ENCODE assay signal across 8 mouse cellular contexts in the genomic region with DNA sequence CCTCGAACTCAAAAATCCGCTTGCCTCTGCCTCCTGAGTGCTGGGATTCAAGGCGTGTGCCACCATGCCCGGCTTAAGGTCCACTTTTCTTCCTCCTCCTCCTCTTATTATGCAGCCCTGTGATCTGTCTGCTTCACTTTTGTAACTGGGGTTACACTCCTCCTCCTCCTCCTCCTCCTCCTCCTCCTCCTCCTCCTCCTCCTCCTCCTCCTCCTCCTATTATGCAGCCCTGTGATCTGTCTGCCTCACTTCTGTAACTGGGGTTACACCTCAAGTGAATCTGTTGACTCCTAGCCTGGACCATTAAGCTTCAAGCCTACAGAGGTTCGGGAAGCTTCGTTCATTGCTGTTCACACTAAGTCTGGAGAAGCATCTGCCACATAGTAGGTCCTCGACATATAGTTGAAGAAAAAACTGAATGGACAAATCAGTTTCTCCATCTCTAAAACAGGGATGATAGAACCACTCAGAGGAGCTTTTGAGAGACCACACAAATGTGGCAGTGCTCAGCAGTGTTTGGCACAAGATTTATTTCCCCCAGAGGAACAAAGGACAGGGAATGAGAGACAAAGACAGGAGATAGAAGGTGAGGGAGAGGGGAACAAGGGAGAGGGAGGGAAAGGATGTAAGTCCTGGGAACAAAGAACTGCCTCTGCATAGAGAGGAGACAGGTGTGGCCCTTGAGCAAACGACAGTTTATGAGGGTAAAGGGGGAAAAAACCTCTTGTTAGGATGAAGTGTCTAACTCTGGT. TPM values are rescaled to one million over a fixed set of nuclear protein-coding genes. Genes with fewer than 3 reads are reported as not detected.
DNase-seq lines count a peak whose midpoint lies in the region; ATAC-seq lines count a peak whose summit lies in the region.

No protein-coding gene starts in this region.

- H3K27ac ChIP-seq in lung, embryonic 16.5 days (ENCODE audit: low read length) = peak overlapping the region; percentile 18
- H3K27ac ChIP-seq in forebrain, embryonic 11.5 days (ENCODE audit: low read depth, low read length) = no peak overlapping the region
- no peak overlapping the region for H3K27ac ChIP-seq in limb, embryonic 15.5 days
- H3K27ac ChIP-seq in stomach, embryonic 14.5 days (ENCODE audit: low read length) = no peak overlapping the region; the same call in 1 of the 2 replicates

- ATAC-seq in lung, embryonic 16.5 days (ENCODE audit: low read depth) = 0 out of 2 replicates have a peak, but pooled peaks have one; percentile 1
- peak; percentile 22; the same call in 1 of the 2 replicates for ATAC-seq in forebrain, embryonic 11.5 days (replicated peaks; ENCODE audit: low FRiP score)
- ATAC-seq in limb, embryonic 15.5 days (ENCODE audit: insufficient number of reproducible peaks, low FRiP score, low TSS enrichment, low read depth) = no peak
- no peak for ATAC-seq in stomach, embryonic 14.5 days (ENCODE audit: insufficient number of reproducible peaks, insufficient read depth, low FRiP score, low read depth)

- H3K27me3 ChIP-seq in lung, embryonic 16.5 days (ENCODE audit: control insufficient read depth, insufficient read depth, low read depth, low read length) = no peaks in the 10 kb centered on the region
- H3K27me3 ChIP-seq in forebrain, embryonic 11.5 days (ENCODE audit: control insufficient read depth, insufficient read depth, low read length) = no peaks in the 10 kb centered on the region
- H3K27me3 ChIP-seq in limb, embryonic 15.5 days = no peaks in the 10 kb centered on the region
- no peaks in the 10 kb centered on the region for H3K27me3 ChIP-seq in stomach, embryonic 14.5 days (ENCODE audit: control insufficient read depth, insufficient read depth, low read length)

- H3K4me1 ChIP-seq in lung, embryonic 16.5 days (replicated peaks; ENCODE audit: control insufficient read depth, insufficient read depth, low read length) = peaks cover 43% of the 10 kb centered on the region
- H3K4me1 ChIP-seq in forebrain, embryonic 11.5 days (replicated peaks; ENCODE audit: control insufficient read depth, insufficient read depth, low read length) = peaks cover 13% of the 10 kb centered on the region; the same call in 1 of the 2 replicates
- peaks cover 27% of the 10 kb centered on the region for H3K4me1 ChIP-seq in limb, embryonic 15.5 days
- peaks cover 27% of the 10 kb centered on the region for H3K4me1 ChIP-seq in stomach, embryonic 14.5 days (ENCODE audit: control insufficient read depth, insufficient read depth, low read length)

- peak overlapping the region; percentile 63 for H3K9ac ChIP-seq in lung, embryonic 16.5 days (ENCODE audit: low read length)
- no peak overlapping the region; the same call in 1 of the 2 replicates for H3K9ac ChIP-seq in forebrain, embryonic 11.5 days (ENCODE audit: low read length)
- H3K9ac ChIP-seq in limb, embryonic 15.5 days = no peak overlapping the region
- H3K9ac ChIP-seq in stomach, embryonic 14.5 days (replicated peaks; ENCODE audit: low read depth, low read length) = no peak overlapping the region

- no peaks in the 10 kb centered on the region for H3K9me3 ChIP-seq in lung, embryonic 16.5 days (ENCODE audit: control insufficient read depth, low read length)
- no peaks in the 10 kb centered on the region for H3K9me3 ChIP-seq in forebrain, embryonic 11.5 days (ENCODE audit: control insufficient read depth, low read length)
- H3K9me3 ChIP-seq in limb, embryonic 15.5 days = no peaks in the 10 kb centered on the region
- no peaks in the 10 kb centered on the region for H3K9me3 ChIP-seq in stomach, embryonic 14.5 days (ENCODE audit: control insufficient read depth, low read depth, low read length)

- peak overlapping the region; percentile 59 for H3K4me2 ChIP-seq in lung, embryonic 16.5 days (ENCODE audit: low read depth, low read length)
- no peak overlapping the region for H3K4me2 ChIP-seq in forebrain, embryonic 11.5 days (ENCODE audit: low read depth, low read length, severe bottlenecking)
- H3K4me2 ChIP-seq in limb, embryonic 15.5 days = peak overlapping the region; percentile 72
- peak overlapping the region; percentile 56 for H3K4me2 ChIP-seq in stomach, embryonic 14.5 days (replicated peaks; ENCODE audit: low read depth, low read length)

- peaks cover 50% of the 10 kb centered on the region for H3K36me3 ChIP-seq in lung, embryonic 16.5 days (ENCODE audit: control insufficient read depth, insufficient read depth, low read length)
- peaks cover 35% of the 10 kb centered on the region; the same call in 1 of the 2 replicates for H3K36me3 ChIP-seq in forebrain, embryonic 11.5 days (ENCODE audit: control insufficient read depth, insufficient read depth, low read length)
- H3K36me3 ChIP-seq in limb, embryonic 15.5 days = peaks cover 61% of the 10 kb centered on the region
- H3K36me3 ChIP-seq in stomach, embryonic 14.5 days (ENCODE audit: control insufficient read depth, insufficient read depth, low read length) = peaks cover 61% of the 10 kb centered on the region

- DNase-seq in lung, postnatal 25 days (ENCODE audit: low spot score) = no peak
- peak; percentile 45 for DNase-seq in forebrain, embryonic 11.5 days (ENCODE audit: low spot score)
- DNase-seq in adrenal gland, adult 18-20 months (ENCODE audit: low spot score in 2 of 2) = no peak
- no peak for DNase-seq in cerebellum, adult 11 months
- DNase-seq in right cerebral cortex, postnatal 25 days = no peak

- 14% methylated on average over 8 of the region's 8 CpGs for WGBS in lung, embryonic 16.5 days
- WGBS in forebrain, embryonic 11.5 days = 19% methylated on average over 8 of the region's 8 CpGs
- 19% methylated on average over 8 of the region's 8 CpGs for WGBS in limb, embryonic 15.5 days
- 16% methylated on average over 8 of the region's 8 CpGs for WGBS in stomach, embryonic 14.5 days

- H3K4me3 ChIP-seq in lung, embryonic 16.5 days (ENCODE audit: low read length) = peak overlapping the region; percentile 89
- H3K4me3 ChIP-seq in forebrain, embryonic 11.5 days (ENCODE audit: low read depth, low read length) = peak overlapping the region; percentile 98; the same call in 1 of the 2 replicates
- 0 out of 2 replicates have a peak overlapping the region, but pooled peaks have one; percentile 92 for H3K4me3 ChIP-seq in limb, embryonic 15.5 days
- H3K4me3 ChIP-seq in stomach, embryonic 14.5 days (ENCODE audit: low read depth, low read length) = peak overlapping the region; percentile 96

RNA-seq across cellular contexts. Expression of a gene that starts 1.0 kb away (rescaled TPM):
- 779 and 791 TPM in 2 replicates for polyA plus RNA-seq in lung, embryonic 16.5 days (2015; fragmentation: Nextera tagmentation; extraction: Ambion mirVana)
- 574 and 627 TPM in 2 replicates for polyA plus RNA-seq in forebrain, embryonic 11.5 days (2014; fragmentation: Nextera tagmentation; extraction: Ambion mirVana)
- polyA plus RNA-seq in limb, embryonic 15.5 days (2015; fragmentation: Nextera tagmentation; extraction: Ambion mirVana) = 616 and 815 TPM in 2 replicates
- 908 and 1,028 TPM in 2 replicates for polyA plus RNA-seq in stomach, embryonic 14.5 days (2014; fragmentation: Nextera tagmentation; extraction: Ambion mirVana)
- 100 to 1,000 TPM; 759 to 809 TPM for total RNA-seq in adrenal gland, adult 18-20 months (2021)

RNA-seq across cellular contexts. Expression of a gene that starts 12.5 kb away (rescaled TPM):
- polyA plus RNA-seq in lung, embryonic 16.5 days (2015; fragmentation: Nextera tagmentation; extraction: Ambion mirVana) = 530 and 633 TPM in 2 replicates
- 463 and 475 TPM in 2 replicates for polyA plus RNA-seq in forebrain, embryonic 11.5 days (2014; fragmentation: Nextera tagmentation; extraction: Ambion mirVana)
- 365 and 428 TPM in 2 replicates for polyA plus RNA-seq in limb, embryonic 15.5 days (2015; fragmentation: Nextera tagmentation; extraction: Ambion mirVana)
- polyA plus RNA-seq in stomach, embryonic 14.5 days (2014; fragmentation: Nextera tagmentation; extraction: Ambion mirVana) = 372 and 393 TPM in 2 replicates
- total RNA-seq in adrenal gland, adult 18-20 months (2021) = 100 to 1,000 TPM; 150 to 167 TPM

Comparison
In these comparisons a context has a peak if more than half of its experiments do, and no peak if none do; other contexts are left out.
1. ATAC-seq: peak in lung, embryonic 16.5 days (single experiment) and forebrain, embryonic 11.5 days (single experiment); none in limb, embryonic 15.5 days (single experiment) and stomach, embryonic 14.5 days (single experiment).
2. Peak in every context shown above with its lines, with median percentiles within 50 percentile points of each other: H3K4me3 ChIP-seq.